Mouse (Mus musculus): ENCODE measurements around the gene Gm2004.
"Not testable (repeated sequence)": the region's sequence is repeated elsewhere in the genome, so short reads cannot be mapped to it uniquely, and the experiment has no call there.

The Gm2004 gene

DNA sequence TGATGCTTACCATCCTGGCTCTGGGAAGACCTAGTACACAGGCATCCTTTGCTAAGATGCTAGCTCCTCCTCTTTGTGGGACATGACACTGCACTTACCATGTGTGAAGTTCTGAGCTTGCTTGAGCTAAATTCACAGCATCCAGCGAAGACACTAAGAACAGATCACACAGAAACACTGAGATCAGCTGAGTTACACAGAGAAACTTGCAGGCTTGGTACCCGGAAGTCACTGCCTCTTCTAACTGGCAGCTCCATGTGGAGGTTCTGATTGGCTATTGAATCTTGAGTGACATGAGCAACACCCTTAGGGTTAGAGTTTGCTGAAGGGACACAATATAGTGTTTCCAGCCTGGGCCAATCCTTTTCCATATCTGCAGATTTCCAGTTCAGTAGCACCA is at the start of gene Gm2004:
Gm2004 (minus strand) TSS at position 101 of the 400 bp plus-strand sequence.
- DNase-seq: not testable (repeated sequence)

All from kidney, postnatal 36 days (tissue).